Mouse (Mus musculus) ES-E14 (cell line): ENCODE measurements around the gene Ell2.

ENCODE experiments used
- CHD2 ChIP-seq: IDR thresholded peaks from 2 replicates; pipeline ENCODE4 v1.6.1; 2014; ENCODE audit warnings: mild to moderate bottlenecking, low read depth, low read length, inconsistent platforms
- HCFC1 ChIP-seq: IDR thresholded peaks from 2 replicates; pipeline ENCODE4 v1.6.1; 2012; ENCODE audit warnings: low read length, inconsistent platforms, borderline replicate concordance; ENCODE audit not compliant: insufficient read depth
- MAFK ChIP-seq: IDR thresholded peaks from 2 replicates; pipeline ENCODE4 v1.6.1; 2014; ENCODE audit warnings: mild to moderate bottlenecking, low read depth, low read length, inconsistent platforms; ENCODE audit not compliant: insufficient read depth
- ZC3H11A ChIP-seq: IDR thresholded peaks from 2 replicates; pipeline ENCODE4 v1.6.1; 2012; ENCODE audit warnings: low read depth, mild to moderate bottlenecking, inconsistent platforms, low read length, borderline replicate concordance

DNA sequence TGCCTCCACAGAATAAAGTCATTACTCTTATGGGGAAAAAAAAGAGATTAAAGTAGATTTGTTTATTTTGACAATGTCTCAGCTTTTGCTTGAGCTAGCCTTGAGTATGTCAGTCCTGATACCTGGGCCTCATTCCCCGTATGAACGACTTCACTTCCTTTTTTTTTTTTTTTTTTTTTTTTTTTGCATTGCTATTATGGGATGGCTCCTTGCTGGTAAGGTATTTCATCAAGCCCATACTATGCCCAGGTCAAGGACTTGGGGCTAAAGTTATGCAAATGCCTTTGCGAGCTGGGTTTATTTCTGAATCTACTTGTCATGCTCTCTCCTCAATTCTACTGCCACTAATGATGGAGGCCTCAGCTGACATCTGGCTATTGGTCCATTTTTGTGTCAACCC is 80.8 kb downstream of the Ell2 start:
- TF ChIP-seq CHD2 (no peak), ZC3H11A (no peak), HCFC1 (no peak), MAFK (no peak)
